Mouse (Mus musculus): ENCODE results near the gene Snrnp27. TPM values are rescaled to one million over a fixed set of nuclear protein-coding genes. Genes with fewer than 3 reads are reported as not detected.

The Snrnp27 gene
- total and polyA plus RNA-seq, 3 experiments: 63.1 to 97.9 (median 72.7) TPM

DNA sequence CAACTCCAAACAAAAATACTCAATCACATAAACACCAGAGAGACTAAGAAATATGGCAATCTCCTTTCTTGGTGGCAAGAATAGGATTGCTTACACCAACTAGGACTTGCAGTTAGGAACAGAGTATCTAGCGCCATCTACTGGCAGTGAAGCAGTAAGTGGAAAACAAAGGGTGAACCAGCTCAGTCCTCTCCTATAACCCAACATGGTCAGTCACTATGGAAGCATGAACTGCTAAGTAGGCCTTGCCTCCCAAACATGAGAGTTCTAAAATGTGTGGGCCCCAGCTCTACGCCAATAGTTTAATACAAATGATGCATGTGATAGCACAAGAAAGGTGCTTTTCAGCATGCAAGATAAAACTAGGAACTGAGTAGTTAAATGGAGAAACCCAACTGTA is 13.4 kb downstream of the Snrnp27 start:
- H3K4me1 ChIP-seq (ENCODE audit: control insufficient read depth in 1 of 2, insufficient read depth in 2 of 2): peaks cover 2 to 15% of the 10 kb centered on the region in 2 experiments; a peak in 3 of 4 replicates
- no peak overlapping the region for H3K27ac ChIP-seq (ENCODE audit: insufficient read depth, low read depth)
- dilution Hi-C loops (cut with MboI; ENCODE audit: extremely low pct_ligation_motif_present, extremely low pct_unique_long_range_greater_than_20kb, low sequenced_read_pairs): no loop called here
- no peak overlapping the region for H3K4me3 ChIP-seq (replicated peaks in 1 of 3; ENCODE audit: low read depth in 2 of 3, low read length in 2 of 3, poor library complexity in 1 of 3)
- no peak overlapping the region for H3K9ac ChIP-seq (ENCODE audit: insufficient read depth, low read depth)
- no peaks in the 10 kb centered on the region for H3K9me3 ChIP-seq (replicated peaks; ENCODE audit: low read length)
- TF ChIP-seq EP300 (IDR thresholded peaks at IDR 0.05; ENCODE audit: low read length): no peak
- TF ChIP-seq RCOR1 (conservative IDR thresholded peaks at IDR 0.05; ENCODE audit: low read depth, low read length): no peak
- no peak for TF ChIP-seq ZNF384 (IDR thresholded peaks at IDR 0.05; ENCODE audit: low read depth, low read length)
- TF ChIP-seq CTCF (conservative IDR thresholded peaks at IDR 0.05 in 1 of 2, IDR thresholded peaks at IDR 0.05 in 1 of 2; ENCODE audit: low read depth in 2 of 2, low read length in 2 of 2): peak; percentile 85 to 94
- peak; percentile 95 for TF ChIP-seq RAD21 (IDR thresholded peaks at IDR 0.05; ENCODE audit: low read depth, low read length)
- no peak for TF ChIP-seq PAX5 (IDR thresholded peaks at IDR 0.05; ENCODE audit: low read length)
- TF ChIP-seq IRF4 (IDR thresholded peaks at IDR 0.05; ENCODE audit: low read depth, low read length): 0 out of 2 replicates have a peak, but pooled peaks have one; percentile 16
- TF ChIP-seq SMC3 (IDR thresholded peaks at IDR 0.05; ENCODE audit: low read depth, low read length): peak; percentile 89
- no peak for TF ChIP-seq ZKSCAN1 (IDR thresholded peaks at IDR 0.05; ENCODE audit: borderline replicate concordance, low read depth, low read length)
- no peak for TF ChIP-seq E2F4 (IDR thresholded peaks at IDR 0.05; ENCODE audit: insufficient replicate concordance, low read depth, low read length)
- TF ChIP-seq ZC3H11A (IDR thresholded peaks at IDR 0.05; ENCODE audit: low read depth, low read length): peak; percentile 53
- no peak for TF ChIP-seq BHLHE40 (IDR thresholded peaks at IDR 0.05; ENCODE audit: low read depth, low read length)
- no peak for TF ChIP-seq KAT2A (IDR thresholded peaks at IDR 0.05; ENCODE audit: insufficient replicate concordance, low read length)
- DNase-seq (ENCODE audit: extremely low read depth): peak; percentile 82
- H3K36me3 ChIP-seq (replicated peaks in 1 of 2; ENCODE audit: control insufficient read depth in 1 of 2, insufficient read depth in 1 of 2, low read length in 1 of 2): peaks cover 23 to 56% of the 10 kb centered on the region in 2 experiments
- in situ Hi-C loops (cut with MboI; ENCODE audit: low pct_ligation_motif_present, low pct_unique_long_range_greater_than_20kb, low sequenced_read_pairs): loop anchor here (10.0 kb wide), 1 partner anchor 236 kb away; the partner anchor contains the start of gene C87436
- H3K4me2 ChIP-seq (ENCODE audit: insufficient read depth, low read depth, poor library complexity, severe bottlenecking): no peak overlapping the region
- H3K27me3 ChIP-seq (replicated peaks): peaks cover 2% of the 10 kb centered on the region
- H3K79me2 ChIP-seq (replicated peaks; ENCODE audit: control insufficient read depth, extremely low read depth, insufficient read depth, poor library complexity, severe bottlenecking): peaks cover 3% of the 10 kb centered on the region; the same call in 1 of the 2 replicates

DNA sequence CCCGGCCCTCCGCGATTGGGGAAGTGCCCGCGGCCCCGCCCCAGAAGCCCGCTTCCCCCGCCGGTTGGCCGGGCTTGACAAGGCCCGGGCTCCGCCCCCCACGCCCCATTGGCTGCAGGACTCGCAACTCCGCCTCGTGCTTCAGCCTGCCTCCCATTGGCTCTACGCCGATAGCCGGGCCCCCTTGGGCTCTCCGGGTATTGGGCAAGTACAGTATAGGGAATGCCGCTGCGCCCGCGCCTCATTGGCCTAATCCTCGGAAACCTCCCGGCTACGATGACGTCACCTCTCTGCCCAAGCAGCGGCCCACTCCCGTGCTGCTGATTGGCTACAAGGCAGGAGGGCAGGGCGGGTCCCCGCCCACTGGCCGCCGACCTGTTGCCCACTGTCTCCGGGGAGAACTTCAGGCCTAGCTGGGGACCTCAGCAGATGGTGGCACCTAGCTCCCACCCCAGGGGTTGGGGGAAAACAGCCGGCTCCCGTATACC is 15.0 kb downstream of the Snrnp27 start:
- Histone ChIP-seq H3K27me3 (replicated peaks) (peaks cover 2% of the 10 kb centered on the region), H3K4me1 (ENCODE audit: control insufficient read depth in 1 of 2, insufficient read depth in 2 of 2) (peaks cover 2 to 15% of the 10 kb centered on the region in 2 experiments; a peak in 3 of 4 replicates), H3K9me3 (replicated peaks; ENCODE audit: low read length) (no peaks in the 10 kb centered on the region), H3K9ac (ENCODE audit: insufficient read depth, low read depth) (peak overlapping the region; percentile 55), H3K4me3 (replicated peaks in 1 of 3; ENCODE audit: low read depth in 2 of 3, low read length in 2 of 3, poor library complexity in 1 of 3) (peak overlapping the region; percentile 39 to 72 (median 54)), H3K79me2 (replicated peaks; ENCODE audit: control insufficient read depth, extremely low read depth, insufficient read depth, poor library complexity, severe bottlenecking) (peaks cover 3% of the 10 kb centered on the region; the same call in 1 of the 2 replicates), H3K27ac (ENCODE audit: insufficient read depth, low read depth) (no peak overlapping the region), H3K36me3 (replicated peaks in 1 of 2; ENCODE audit: control insufficient read depth in 1 of 2, insufficient read depth in 1 of 2, low read length in 1 of 2) (peaks cover 21 to 45% of the 10 kb centered on the region in 2 experiments), H3K4me2 (ENCODE audit: insufficient read depth, low read depth, poor library complexity, severe bottlenecking) (peak overlapping the region; percentile 70)
- peak; percentile 99 for DNase-seq (ENCODE audit: extremely low read depth)
- in situ Hi-C loops (cut with MboI; ENCODE audit: low pct_ligation_motif_present, low pct_unique_long_range_greater_than_20kb, low sequenced_read_pairs) (loop anchor here (5.0 kb wide), 1 partner anchor 132 kb away; no protein-coding TSS in a partner anchor), dilution Hi-C loops (cut with MboI; ENCODE audit: extremely low pct_ligation_motif_present, extremely low pct_unique_long_range_greater_than_20kb, low sequenced_read_pairs) (no loop called here)
- TF ChIP-seq NRF1 (IDR thresholded peaks at IDR 0.05; ENCODE audit: low read depth, low read length): 0 out of 2 replicates have a peak, but pooled peaks have one; percentile 36
- no peak for TF ChIP-seq E2F4 (IDR thresholded peaks at IDR 0.05; ENCODE audit: insufficient replicate concordance, low read depth, low read length)
- TF ChIP-seq HCFC1 (IDR thresholded peaks at IDR 0.05; ENCODE audit: low read depth, low read length): peak; percentile 48
- TF ChIP-seq MEF2A (IDR thresholded peaks at IDR 0.05; ENCODE audit: borderline replicate concordance, low read depth, low read length): peak; percentile 20; the same call in 1 of the 2 replicates
- peak; percentile 67 for TF ChIP-seq ELF1 (IDR thresholded peaks at IDR 0.05; ENCODE audit: low read depth, low read length)
- TF ChIP-seq MAFK (IDR thresholded peaks at IDR 0.05; ENCODE audit: insufficient replicate concordance, low read length): no peak
- TF ChIP-seq JUN (IDR thresholded peaks at IDR 0.05; ENCODE audit: insufficient read depth, low read depth, low read length): peak; percentile 64; the same call in 1 of the 2 replicates
- TF ChIP-seq ZMIZ1 (IDR thresholded peaks at IDR 0.05; ENCODE audit: low read depth, low read length): 0 out of 2 replicates have a peak, but pooled peaks have one; percentile 16
- TF ChIP-seq NELFE (IDR thresholded peaks at IDR 0.05; ENCODE audit: low read depth, low read length): peak; percentile 11; the same call in 1 of the 2 replicates
- TF ChIP-seq MAZ (IDR thresholded peaks at IDR 0.05; ENCODE audit: low read depth, low read length): no peak
- peak; percentile 0; the same call in 1 of the 2 replicates for TF ChIP-seq SIN3A (IDR thresholded peaks at IDR 0.05; ENCODE audit: low read length)
- peak; percentile 42; the same call in 1 of the 2 replicates for TF ChIP-seq POLR2A (IDR thresholded peaks at IDR 0.05; ENCODE audit: low read depth, low read length)
- peak; percentile 89 for TF ChIP-seq CHD2 (IDR thresholded peaks at IDR 0.05; ENCODE audit: low read length)
- TF ChIP-seq IRF4 (IDR thresholded peaks at IDR 0.05; ENCODE audit: low read depth, low read length): peak; percentile 41; the same call in 1 of the 2 replicates
- no peak for TF ChIP-seq CTCF (conservative IDR thresholded peaks at IDR 0.05 in 1 of 2, IDR thresholded peaks at IDR 0.05 in 1 of 2; ENCODE audit: low read depth in 2 of 2, low read length in 2 of 2)
- TF ChIP-seq JUND (conservative IDR thresholded peaks at IDR 0.05; ENCODE audit: low read depth, low read length): peak; percentile 73
